Mouse (Mus musculus): ENCODE measurements at regions not wholly inside any gene's neighbourhood (a gene's known extent, or its start where the extent isn't known, plus 50 kb on each side); places are given as distances from the start of the nearest gene placed in this dataset.

DNA sequence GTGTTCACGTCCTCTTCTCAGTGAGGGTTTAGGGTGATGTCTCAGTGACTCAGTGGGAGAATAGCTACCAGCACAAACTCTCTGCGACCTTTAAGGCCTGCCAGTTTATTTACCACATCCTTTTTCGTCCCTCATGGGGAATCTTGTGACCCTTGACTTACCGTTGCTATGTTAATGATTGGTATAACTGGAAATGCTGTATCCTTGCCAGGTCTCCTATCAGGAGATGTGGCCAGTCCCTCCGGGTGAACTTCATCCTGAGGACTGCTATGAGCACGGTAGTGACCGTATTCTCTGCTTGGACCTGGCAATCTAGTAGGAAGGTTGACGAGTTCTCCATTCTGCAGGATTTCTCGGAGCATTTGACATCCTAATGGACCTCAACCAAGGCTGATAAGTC lies 188.5 kb upstream of the Zfp618 start:
- H3K27me3 ChIP-seq (ENCODE audit: control insufficient read depth, insufficient read depth, low read length): peaks cover 12% of the 10 kb centered on the region; the same call in 1 of the 2 replicates
- no peak for ATAC-seq (ENCODE audit: insufficient number of reproducible peaks, insufficient read depth, low FRiP score, low read depth)
- H3K9me3 ChIP-seq (ENCODE audit: control insufficient read depth, low read length): no peaks in the 10 kb centered on the region
- H3K27ac ChIP-seq (replicated peaks in 1 of 2; ENCODE audit: control insufficient read depth in 1 of 2, insufficient read depth in 1 of 2, low read depth in 2 of 2, low read length in 2 of 2): no peak overlapping the region
- H3K4me3 ChIP-seq (ENCODE audit: control insufficient read depth in 1 of 2, insufficient read depth in 1 of 2, low read depth in 1 of 2, low read length in 2 of 2): no peak overlapping the region
- 81% methylated on average over 9 of the region's 9 CpGs for WGBS
- H3K36me3 ChIP-seq (ENCODE audit: control insufficient read depth, insufficient read depth, low read length): no peaks in the 10 kb centered on the region
- peaks cover 2 to 3% of the 10 kb centered on the region in 2 experiments; a peak in 1 of 4 replicates for H3K4me1 ChIP-seq (ENCODE audit: control insufficient read depth in 2 of 2, insufficient read depth in 2 of 2, low read length in 2 of 2)
- no peak overlapping the region for H3K9ac ChIP-seq (ENCODE audit: low read length)
- no peak overlapping the region for H3K4me2 ChIP-seq (ENCODE audit: low read length)

DNA sequence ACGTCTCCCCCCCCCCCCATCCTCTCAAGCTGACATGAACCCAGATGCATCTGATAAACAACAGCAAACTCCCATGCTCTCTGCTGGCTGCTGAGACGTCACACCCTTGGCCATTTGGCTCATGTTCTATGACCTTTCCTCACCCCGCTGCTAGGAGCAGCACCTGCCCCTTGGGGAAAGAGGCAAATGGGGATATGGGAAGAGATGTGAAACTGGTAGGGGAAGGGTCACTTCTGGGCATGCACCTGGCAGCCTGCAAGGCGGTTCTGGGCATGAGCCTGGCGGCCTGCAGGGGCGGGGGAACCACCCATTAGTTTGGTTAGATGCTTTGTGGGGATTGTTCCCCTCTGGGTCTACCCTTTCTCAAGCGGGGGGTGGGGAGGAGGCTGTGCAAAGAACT lies 187.9 kb upstream of the Zfp618 start:
- no peak for ATAC-seq (ENCODE audit: insufficient number of reproducible peaks, insufficient read depth, low FRiP score, low read depth)
- no peak overlapping the region for H3K4me3 ChIP-seq (ENCODE audit: control insufficient read depth in 1 of 2, insufficient read depth in 1 of 2, low read depth in 1 of 2, low read length in 2 of 2)
- H3K27me3 ChIP-seq (ENCODE audit: control insufficient read depth, insufficient read depth, low read length): peaks cover 14% of the 10 kb centered on the region; the same call in 1 of the 2 replicates
- H3K4me1 ChIP-seq (ENCODE audit: control insufficient read depth in 2 of 2, insufficient read depth in 2 of 2, low read length in 2 of 2): peaks cover 2 to 3% of the 10 kb centered on the region in 2 experiments; a peak in 1 of 4 replicates
- no peaks in the 10 kb centered on the region for H3K36me3 ChIP-seq (ENCODE audit: control insufficient read depth, insufficient read depth, low read length)
- H3K4me2 ChIP-seq (ENCODE audit: low read length): no peak overlapping the region
- H3K9me3 ChIP-seq (ENCODE audit: control insufficient read depth, low read length): no peaks in the 10 kb centered on the region
- no peak overlapping the region for H3K27ac ChIP-seq (replicated peaks in 1 of 2; ENCODE audit: control insufficient read depth in 1 of 2, insufficient read depth in 1 of 2, low read depth in 2 of 2, low read length in 2 of 2)
- WGBS: 68% methylated on average over 7 of the region's 7 CpGs
- H3K9ac ChIP-seq (ENCODE audit: low read length): no peak overlapping the region

DNA sequence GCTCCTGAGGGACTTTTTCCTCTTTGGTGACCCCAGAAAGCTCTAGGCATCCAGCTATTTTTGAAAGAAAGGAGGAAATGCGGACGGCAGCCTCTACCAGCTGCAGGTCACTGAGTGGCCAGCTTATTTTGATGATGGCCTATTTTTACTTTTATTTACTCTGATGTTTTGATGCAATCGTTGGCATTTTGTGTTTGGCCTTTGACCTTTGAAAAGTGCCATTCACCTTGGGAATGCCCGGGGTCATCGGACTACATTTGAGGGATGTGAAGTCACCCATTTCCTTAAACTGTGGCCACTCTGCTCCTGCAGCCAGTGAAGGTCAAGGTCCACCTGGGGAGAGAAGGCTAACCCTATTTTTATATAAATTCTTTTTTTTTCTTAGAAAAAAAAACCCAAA lies 186.8 kb upstream of the Zfp618 start:
- WGBS: 80% methylated on average over 5 of the region's 5 CpGs
- Histone ChIP-seq H3K36me3 (ENCODE audit: control insufficient read depth, insufficient read depth, low read length) (no peaks in the 10 kb centered on the region), H3K9me3 (ENCODE audit: control insufficient read depth, low read length) (no peaks in the 10 kb centered on the region), H3K27ac (replicated peaks in 1 of 2; ENCODE audit: control insufficient read depth in 1 of 2, insufficient read depth in 1 of 2, low read depth in 2 of 2, low read length in 2 of 2) (no peak overlapping the region), H3K4me2 (ENCODE audit: low read length) (no peak overlapping the region), H3K4me3 (ENCODE audit: control insufficient read depth in 1 of 2, insufficient read depth in 1 of 2, low read depth in 1 of 2, low read length in 2 of 2) (no peak overlapping the region), H3K9ac (ENCODE audit: low read length) (no peak overlapping the region), H3K27me3 (ENCODE audit: control insufficient read depth, insufficient read depth, low read length) (peaks cover 19% of the 10 kb centered on the region; the same call in 1 of the 2 replicates), H3K4me1 (ENCODE audit: control insufficient read depth in 2 of 2, insufficient read depth in 2 of 2, low read length in 2 of 2) (peaks cover 2 to 3% of the 10 kb centered on the region in 2 experiments; a peak in 1 of 4 replicates)
- no peak for ATAC-seq (ENCODE audit: insufficient number of reproducible peaks, insufficient read depth, low FRiP score, low read depth)

DNA sequence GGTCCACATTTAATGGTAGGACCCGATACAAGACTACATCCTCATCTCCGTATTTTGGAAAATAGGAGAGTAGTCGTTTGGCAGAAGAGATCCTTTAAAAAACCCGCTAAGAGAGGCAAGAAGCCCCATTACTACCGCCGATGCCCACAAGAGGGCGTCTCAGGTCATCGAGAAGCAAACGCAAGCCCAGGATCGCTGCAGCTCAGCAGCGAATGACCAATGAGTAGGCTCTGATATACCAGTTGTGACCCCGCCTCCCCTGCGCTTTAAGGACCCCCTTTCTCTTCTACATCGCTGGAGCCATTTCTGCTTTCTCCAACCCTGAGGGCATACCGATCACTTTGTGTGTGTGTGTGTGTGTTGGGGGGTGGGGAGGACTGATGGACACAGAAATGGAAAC lies 185.0 kb upstream of the Zfp618 start:
- no peak for ATAC-seq (ENCODE audit: insufficient number of reproducible peaks, insufficient read depth, low FRiP score, low read depth)

DNA sequence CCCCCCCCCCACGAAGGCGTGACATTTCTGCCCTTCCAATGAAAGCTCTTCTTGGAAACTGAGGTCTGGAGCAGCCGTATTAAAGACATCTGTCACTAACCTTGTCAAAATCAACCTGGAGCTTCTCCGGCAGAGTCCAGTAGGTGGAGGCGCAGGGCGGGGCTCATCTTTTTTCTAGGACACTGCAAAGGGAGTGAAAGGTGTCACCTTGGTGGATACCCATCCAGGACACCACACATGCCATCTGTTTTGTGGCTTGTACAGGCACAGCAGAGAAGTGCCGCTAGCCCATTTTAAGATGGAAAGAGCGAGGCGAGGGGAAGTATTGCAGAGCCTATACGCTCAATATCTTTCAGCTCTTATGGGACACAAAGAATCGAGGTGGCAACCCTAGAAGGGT lies 184.5 kb upstream of the Zfp618 start:
- Histone ChIP-seq H3K9ac (ENCODE audit: low read length) (peak overlapping the region; percentile 45; the same call in 1 of the 2 replicates), H3K9me3 (ENCODE audit: control insufficient read depth, low read length) (no peaks in the 10 kb centered on the region), H3K36me3 (ENCODE audit: control insufficient read depth, insufficient read depth, low read length) (no peaks in the 10 kb centered on the region), H3K27me3 (ENCODE audit: control insufficient read depth, insufficient read depth, low read length) (peaks cover 19% of the 10 kb centered on the region; the same call in 1 of the 2 replicates), H3K4me2 (ENCODE audit: low read length) (peak overlapping the region; percentile 72), H3K27ac (replicated peaks in 1 of 2; ENCODE audit: control insufficient read depth in 1 of 2, insufficient read depth in 1 of 2, low read depth in 2 of 2, low read length in 2 of 2) (no peak overlapping the region), H3K4me3 (ENCODE audit: control insufficient read depth in 1 of 2, insufficient read depth in 1 of 2, low read depth in 1 of 2, low read length in 2 of 2) (peak overlapping the region; percentile 41 to 58), H3K4me1 (ENCODE audit: control insufficient read depth in 2 of 2, insufficient read depth in 2 of 2, low read length in 2 of 2) (peaks cover 2 to 3% of the 10 kb centered on the region in 2 experiments; a peak in 1 of 4 replicates)
- 37% methylated on average over 11 of the region's 11 CpGs for WGBS
- no peak for ATAC-seq (ENCODE audit: insufficient number of reproducible peaks, insufficient read depth, low FRiP score, low read depth)

More for the DNA sequence above, 185.0 kb upstream of the Zfp618 start:
- Histone ChIP-seq H3K4me3 (ENCODE audit: control insufficient read depth in 1 of 2, insufficient read depth in 1 of 2, low read depth in 1 of 2, low read length in 2 of 2) (peak overlapping the region; percentile 41 to 58), H3K27me3 (ENCODE audit: control insufficient read depth, insufficient read depth, low read length) (peaks cover 19% of the 10 kb centered on the region; the same call in 1 of the 2 replicates), H3K9me3 (ENCODE audit: control insufficient read depth, low read length) (no peaks in the 10 kb centered on the region), H3K9ac (ENCODE audit: low read length) (peak overlapping the region; percentile 45; the same call in 1 of the 2 replicates), H3K36me3 (ENCODE audit: control insufficient read depth, insufficient read depth, low read length) (no peaks in the 10 kb centered on the region), H3K4me2 (ENCODE audit: low read length) (peak overlapping the region; percentile 72), H3K27ac (replicated peaks in 1 of 2; ENCODE audit: control insufficient read depth in 1 of 2, insufficient read depth in 1 of 2, low read depth in 2 of 2, low read length in 2 of 2) (no peak overlapping the region), H3K4me1 (ENCODE audit: control insufficient read depth in 2 of 2, insufficient read depth in 2 of 2, low read length in 2 of 2) (peaks cover 2 to 3% of the 10 kb centered on the region in 2 experiments; a peak in 1 of 4 replicates)
- WGBS: 1% methylated on average over 15 of the region's 15 CpGs

DNA sequence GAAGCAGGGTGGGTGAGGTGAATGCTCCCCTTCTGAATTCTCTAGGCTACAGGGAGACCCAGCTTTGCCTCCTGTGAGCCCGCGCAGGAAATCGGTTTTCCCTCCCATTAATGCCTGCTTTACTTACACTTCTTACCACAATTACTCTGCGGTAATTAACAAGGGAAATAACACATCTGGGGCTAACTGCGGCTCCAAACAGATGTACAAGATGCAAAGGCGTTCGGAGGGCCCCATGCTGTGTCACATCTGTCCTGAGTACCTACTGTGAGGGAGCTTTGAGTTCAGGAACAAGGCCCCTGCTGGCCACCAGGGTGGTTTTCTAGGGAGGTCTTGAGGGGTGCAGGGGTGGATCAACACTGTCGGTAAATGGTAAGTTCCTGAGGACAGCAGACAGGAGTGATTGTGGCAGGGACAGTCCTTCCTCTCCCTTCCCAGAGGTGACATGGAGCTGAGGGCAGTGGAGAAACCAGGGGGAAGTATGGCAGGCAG lies 184.0 kb upstream of the Zfp618 start:
- no peaks in the 10 kb centered on the region for H3K36me3 ChIP-seq (ENCODE audit: control insufficient read depth, insufficient read depth, low read length)
- no peak overlapping the region for H3K4me3 ChIP-seq (ENCODE audit: control insufficient read depth in 1 of 2, insufficient read depth in 1 of 2, low read depth in 1 of 2, low read length in 2 of 2)
- 27% methylated on average over 8 of the region's 8 CpGs for WGBS
- H3K4me2 ChIP-seq (ENCODE audit: low read length): no peak overlapping the region
- H3K27ac ChIP-seq (replicated peaks in 1 of 2; ENCODE audit: control insufficient read depth in 1 of 2, insufficient read depth in 1 of 2, low read depth in 2 of 2, low read length in 2 of 2): no peak overlapping the region
- H3K9ac ChIP-seq (ENCODE audit: low read length): no peak overlapping the region
- H3K9me3 ChIP-seq (ENCODE audit: control insufficient read depth, low read length): no peaks in the 10 kb centered on the region
- H3K4me1 ChIP-seq (ENCODE audit: control insufficient read depth in 2 of 2, insufficient read depth in 2 of 2, low read length in 2 of 2): peaks cover 2 to 3% of the 10 kb centered on the region in 2 experiments; a peak in 1 of 4 replicates
- ATAC-seq (ENCODE audit: insufficient number of reproducible peaks, insufficient read depth, low FRiP score, low read depth): no peak
- H3K27me3 ChIP-seq (ENCODE audit: control insufficient read depth, insufficient read depth, low read length): peaks cover 19% of the 10 kb centered on the region; the same call in 1 of the 2 replicates

DNA sequence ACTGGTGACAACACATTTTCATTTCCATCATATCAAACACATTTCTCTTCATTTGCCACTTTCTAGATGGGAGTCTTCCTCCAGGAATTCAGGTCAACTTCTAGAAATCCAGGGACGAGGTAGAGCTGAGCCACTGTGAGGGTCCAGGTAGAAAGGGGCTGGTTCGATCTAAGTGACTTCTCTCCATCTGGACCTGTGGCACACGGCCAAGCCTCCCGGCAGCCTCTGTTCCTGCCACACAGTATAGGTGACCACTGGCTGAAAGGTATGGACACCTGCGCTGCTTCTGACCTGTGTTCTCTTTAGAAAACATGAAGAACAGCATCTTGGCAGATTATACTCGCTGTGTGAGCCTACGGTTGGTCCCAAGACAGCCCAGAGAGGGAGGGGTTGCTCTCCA lies 179.7 kb upstream of the Zfp618 start:
- H3K27ac ChIP-seq (replicated peaks in 1 of 2; ENCODE audit: control insufficient read depth in 1 of 2, insufficient read depth in 1 of 2, low read depth in 2 of 2, low read length in 2 of 2): no peak overlapping the region
- peaks cover 2% of the 10 kb centered on the region in 2 experiments; a peak in 1 of 4 replicates for H3K4me1 ChIP-seq (ENCODE audit: control insufficient read depth in 2 of 2, insufficient read depth in 2 of 2, low read length in 2 of 2)
- no peak overlapping the region for H3K9ac ChIP-seq (ENCODE audit: low read length)
- H3K36me3 ChIP-seq (ENCODE audit: control insufficient read depth, insufficient read depth, low read length): no peaks in the 10 kb centered on the region
- peaks cover 16% of the 10 kb centered on the region; the same call in 1 of the 2 replicates for H3K27me3 ChIP-seq (ENCODE audit: control insufficient read depth, insufficient read depth, low read length)
- H3K9me3 ChIP-seq (ENCODE audit: control insufficient read depth, low read length): no peaks in the 10 kb centered on the region
- no peak for ATAC-seq (ENCODE audit: insufficient number of reproducible peaks, insufficient read depth, low FRiP score, low read depth)
- WGBS: 86% methylated on average over 7 of the region's 7 CpGs
- no peak overlapping the region for H3K4me2 ChIP-seq (ENCODE audit: low read length)
- H3K4me3 ChIP-seq (ENCODE audit: control insufficient read depth in 1 of 2, insufficient read depth in 1 of 2, low read depth in 1 of 2, low read length in 2 of 2): no peak overlapping the region

DNA sequence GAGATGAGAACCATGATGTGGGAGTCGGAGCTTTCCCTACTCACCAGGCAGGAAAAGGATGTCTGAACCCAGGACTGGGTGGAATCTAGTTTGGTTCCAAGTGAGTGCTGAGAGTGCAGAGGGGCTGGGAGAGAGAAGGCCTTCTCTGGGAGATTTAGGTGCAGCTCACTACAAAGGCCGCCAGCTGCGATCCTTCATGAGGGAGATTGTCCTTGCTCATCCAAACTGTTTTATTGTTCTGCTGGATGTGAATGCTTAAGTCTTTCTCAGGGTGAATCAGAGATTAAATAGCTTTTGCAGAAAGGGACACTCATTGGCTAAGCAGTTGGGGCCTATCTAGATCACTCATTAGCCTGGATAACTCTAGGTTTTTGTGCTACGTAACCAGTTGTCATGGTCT lies 175.7 kb upstream of the Zfp618 start:
- Histone ChIP-seq H3K27me3 (ENCODE audit: control insufficient read depth, insufficient read depth, low read length) (no peaks in the 10 kb centered on the region), H3K4me1 (ENCODE audit: control insufficient read depth in 2 of 2, insufficient read depth in 2 of 2, low read length in 2 of 2) (no peaks in the 10 kb centered on the region), H3K27ac (replicated peaks in 1 of 2; ENCODE audit: control insufficient read depth in 1 of 2, insufficient read depth in 1 of 2, low read depth in 2 of 2, low read length in 2 of 2) (no peak overlapping the region), H3K9ac (ENCODE audit: low read length) (no peak overlapping the region), H3K4me3 (ENCODE audit: control insufficient read depth in 1 of 2, insufficient read depth in 1 of 2, low read depth in 1 of 2, low read length in 2 of 2) (no peak overlapping the region), H3K36me3 (ENCODE audit: control insufficient read depth, insufficient read depth, low read length) (no peaks in the 10 kb centered on the region), H3K9me3 (ENCODE audit: control insufficient read depth, low read length) (no peaks in the 10 kb centered on the region), H3K4me2 (ENCODE audit: low read length) (no peak overlapping the region)
- WGBS: 57% methylated on average over 4 of the region's 4 CpGs
- ATAC-seq (ENCODE audit: insufficient number of reproducible peaks, insufficient read depth, low FRiP score, low read depth): no peak

All from heart, embryonic 14.5 days (tissue).